Mouse (Mus musculus) spleen, postnatal 36 days (tissue): ENCODE measurements around the gene C1qtnf12.
A peak's percentile ranks its signal among the peaks of the same experiment; 100 is the strongest.

Source experiments
- DNase-seq, 2 experiments: peaks; one replicate each; pipeline ENCODE4 v3.0.0; 2022; ENCODE audit warnings: low spot score in 2 of 2, mixed read lengths in 1 of 2

C1qtnf12 gene

DNA sequence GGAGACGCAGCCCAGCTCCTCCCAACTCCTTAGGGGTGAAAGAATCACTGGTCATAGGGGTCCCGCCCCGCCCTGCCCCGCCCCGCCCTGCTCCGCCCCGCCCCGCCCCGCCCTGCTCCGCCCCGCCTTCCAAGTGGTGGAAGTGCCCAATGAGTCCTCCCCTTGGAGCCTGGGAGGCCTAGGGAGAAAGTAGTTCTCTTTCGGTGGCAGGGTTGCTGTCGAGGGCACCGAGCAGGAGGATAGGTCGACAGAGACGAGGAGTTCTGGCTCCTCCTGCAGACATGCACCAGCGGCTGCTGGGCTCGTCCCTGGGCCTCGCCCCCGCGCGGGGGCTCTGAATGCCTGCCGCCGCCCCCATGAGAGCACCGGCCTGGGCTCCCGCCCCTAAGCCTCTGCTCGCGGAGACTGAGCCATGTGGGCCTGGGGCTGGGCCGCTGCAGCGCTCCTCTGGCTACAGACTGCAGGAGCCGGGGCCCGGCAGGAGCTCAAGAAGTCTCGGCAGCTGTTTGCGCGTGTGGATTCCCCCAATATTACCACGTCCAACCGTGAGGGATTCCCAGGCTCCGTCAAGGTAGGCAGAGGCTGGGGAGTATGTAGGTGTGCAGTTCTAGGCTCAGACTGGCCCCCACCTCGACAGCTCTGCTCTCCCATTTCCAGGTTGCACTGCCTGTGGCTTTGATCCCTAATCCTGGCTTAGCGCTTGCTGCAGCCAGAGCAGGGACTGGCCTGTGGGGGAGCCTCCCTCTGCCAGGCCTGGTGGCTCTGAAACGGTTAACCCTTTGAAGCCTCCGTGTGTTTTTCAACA, at the start of gene C1qtnf12:
TSS of gene C1qtnf12 (plus strand) at position 152 of the 805 bp plus-strand sequence.
- peak; percentile 15 to 30 for DNase-seq

- DNase-seq, result no peak
Observed at GRCm38 (mm10) chr4:155932031-155932430, 30.1 kb upstream of the C1qtnf12 start.

- DNase-seq, result no peak
Observed at GRCm38 (mm10) chr4:155943049-155943452, 19.1 kb upstream of the C1qtnf12 start.

- DNase-seq, result peak; percentile 90 to 91
Observed at GRCm38 (mm10) chr4:155943534-155944249, 18.4 kb upstream of the C1qtnf12 start, which contains the start of gene Ube2j2. Ube2j2 (plus strand) TSS chr4:155943831.

DNA sequence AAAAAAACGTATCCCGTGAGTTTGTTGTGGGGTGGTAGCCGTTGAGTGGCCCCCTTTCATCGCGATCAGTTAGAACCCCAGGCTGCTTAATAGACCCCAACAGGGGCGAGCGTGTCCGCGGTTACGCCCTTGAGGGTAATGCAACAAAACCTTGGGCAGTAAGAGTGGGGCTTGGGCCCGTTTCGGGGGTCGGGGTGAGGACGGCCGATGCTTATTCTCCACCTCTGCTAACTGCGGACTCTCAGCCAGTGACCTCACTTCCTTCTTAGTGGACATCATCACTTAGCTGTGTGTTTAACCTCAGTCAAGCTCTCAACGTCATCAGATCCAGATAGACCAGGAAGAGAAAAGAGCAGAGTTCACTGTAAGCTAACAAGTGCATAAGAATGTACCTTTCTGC, 17.8 kb upstream of the C1qtnf12 start:
- no peak for DNase-seq

- no peak for DNase-seq
Observed at GRCm38 (mm10) chr4:155947094-155947493, 15.0 kb upstream of the C1qtnf12 start.

GRCm38 (mm10) chr4:155955491-155955890, 6.6 kb upstream of the C1qtnf12 start:
- no peak for DNase-seq

DNA sequence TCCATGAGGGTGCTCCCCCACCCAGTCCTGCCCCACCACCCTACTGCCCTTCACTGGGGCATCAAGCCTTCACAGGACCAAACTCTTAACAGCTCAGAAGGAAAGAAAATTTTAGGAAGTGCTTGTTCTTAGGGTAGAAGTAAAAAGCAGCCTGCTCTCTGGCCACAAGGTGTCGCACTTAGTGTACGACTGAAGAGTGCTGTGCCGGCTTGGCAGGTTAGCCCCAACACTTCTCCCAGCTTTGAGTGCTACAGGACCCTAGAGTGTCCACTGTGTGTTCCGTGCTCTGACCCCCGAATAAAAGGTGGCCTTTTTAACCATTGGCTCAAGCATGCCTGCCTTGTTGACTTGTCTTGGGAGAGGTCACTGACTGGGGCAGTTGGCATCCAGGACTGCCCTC, 2.8 kb upstream of the C1qtnf12 start:
- DNase-seq, result peak; percentile 69 to 76

- no peak for DNase-seq
Observed at GRCm38 (mm10) chr4:155963106-155963505, 988 bp downstream of the C1qtnf12 start.

GRCm38 (mm10) chr4:155964396-155964795, 2.3 kb downstream of the C1qtnf12 start:
- no peak for DNase-seq

DNA sequence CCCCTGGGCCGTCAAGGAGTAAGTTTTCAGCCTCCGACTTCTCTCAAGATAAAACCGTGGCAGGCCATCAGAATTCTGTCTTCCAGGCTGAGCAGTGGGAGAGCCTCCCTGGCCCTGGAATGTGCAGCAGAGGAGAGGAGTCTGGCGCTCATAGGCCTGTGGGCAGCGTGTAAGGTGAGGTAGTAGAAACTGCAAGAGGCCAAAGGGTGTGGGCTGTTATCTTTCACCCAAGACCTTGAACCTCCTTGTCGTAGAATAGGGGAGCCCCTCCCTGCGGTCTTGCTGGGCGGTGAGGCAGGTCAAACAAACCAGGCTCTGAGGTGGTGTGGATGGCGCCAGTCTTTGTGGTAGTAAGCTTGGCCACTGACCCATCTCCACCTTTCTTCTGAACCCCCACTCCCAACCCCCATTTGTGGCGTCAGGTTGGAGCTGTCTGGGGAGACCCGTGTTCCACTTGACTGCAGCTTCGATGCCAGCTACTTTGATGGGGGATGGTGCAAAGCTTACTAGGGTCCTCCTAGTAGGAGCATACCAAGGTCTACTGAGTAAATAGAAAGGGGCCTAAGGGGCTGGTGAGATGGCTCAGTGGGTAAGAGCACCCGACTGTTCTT, 7.0 kb downstream of the C1qtnf12 start:
- DNase-seq, result peak in 1 of 2 experiments; percentile 18

- DNase-seq, result no peak
Observed at GRCm38 (mm10) chr4:155970286-155970685, 8.2 kb downstream of the C1qtnf12 start.

GRCm38 (mm10) chr4:155972651-155973050, 10.5 kb downstream of the C1qtnf12 start:
- no peak for DNase-seq

GRCm38 (mm10) chr4:155973239-155973638, 11.1 kb downstream of the C1qtnf12 start:
- DNase-seq, result no peak

GRCm38 (mm10) chr4:155981436-155982082, 19.4 kb downstream of the C1qtnf12 start:
- DNase-seq, result no peak

DNA sequence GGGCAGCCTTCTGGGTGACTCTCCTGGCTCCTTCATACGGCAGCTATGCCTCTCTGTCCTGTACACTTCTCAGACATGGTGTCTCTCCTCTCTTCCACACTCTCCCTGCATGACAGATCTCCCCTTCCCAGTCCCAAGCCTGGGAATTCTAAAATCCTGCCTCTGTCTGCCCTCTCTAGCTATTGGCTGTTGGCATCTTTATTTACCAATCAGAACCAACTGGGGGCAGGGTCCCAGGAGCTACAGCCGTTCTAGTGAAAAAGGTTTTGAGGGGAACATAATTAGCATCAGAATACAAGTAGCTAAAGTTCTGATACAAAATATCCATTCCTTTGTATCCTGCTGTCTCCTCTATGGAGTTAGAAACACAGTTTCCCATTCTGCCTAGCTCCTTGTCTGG, 21.7 kb downstream of the C1qtnf12 start:
- no peak for DNase-seq

DNA sequence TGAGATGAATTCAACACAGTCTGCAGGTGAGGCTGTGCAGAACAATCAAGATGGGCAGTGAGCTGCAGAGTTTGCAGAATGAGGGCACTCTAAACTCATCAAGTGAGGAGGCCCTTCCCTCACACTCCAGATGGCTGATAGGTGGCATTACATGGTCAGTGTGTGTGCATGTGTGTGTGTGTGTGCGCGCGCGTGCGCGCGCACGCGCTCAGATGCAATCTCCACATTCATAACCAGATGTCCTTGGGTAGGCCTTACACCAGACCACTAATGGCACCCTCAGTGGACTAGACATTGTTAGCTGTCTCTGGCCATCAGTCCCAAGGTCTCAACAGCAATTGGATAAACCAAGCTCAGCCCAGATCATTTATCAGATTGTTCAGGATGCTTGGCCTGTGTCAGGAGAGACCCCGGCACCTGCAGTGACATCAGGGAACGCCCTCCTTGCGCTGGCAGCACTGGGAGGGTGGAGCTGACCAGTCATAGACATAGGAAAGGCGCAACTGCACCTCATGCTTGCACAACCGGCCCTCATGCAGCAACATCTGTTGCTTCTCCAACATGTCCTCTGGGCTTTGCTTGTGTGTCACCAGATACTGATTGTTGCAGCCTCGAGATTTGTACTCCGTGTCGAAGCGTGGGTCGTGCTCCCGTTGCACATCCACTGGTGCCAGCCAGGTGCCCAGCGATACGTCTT, 29.2 kb downstream of the C1qtnf12 start:
- peak; percentile 3 to 31 for DNase-seq

DNA sequence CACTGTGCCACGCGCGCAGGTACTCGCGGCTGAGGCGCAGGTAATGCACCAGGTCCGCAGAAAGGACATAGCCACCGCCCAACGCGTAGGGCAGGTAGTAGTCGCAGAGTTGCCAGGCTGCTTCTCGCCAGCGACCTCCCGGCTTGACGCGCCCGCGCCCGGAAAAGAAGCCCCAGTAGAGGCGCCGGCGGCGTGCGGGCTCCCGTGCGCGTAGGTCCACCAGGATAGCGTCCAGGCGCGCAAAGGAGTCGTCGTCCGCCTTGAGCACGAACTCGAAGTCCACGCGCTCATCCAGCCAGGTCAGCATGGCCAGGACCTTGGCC, 29.8 kb downstream of the C1qtnf12 start:
- no peak for DNase-seq

GRCm38 (mm10) chr4:155992241-155992905, 30.3 kb downstream of the C1qtnf12 start, which contains the start of the genes B3galt6 and Sdf4:
B3galt6 (minus strand) TSS chr4:155992649.
Sdf4 (plus strand) TSS chr4:155992872.
- DNase-seq, result peak; percentile 81 to 92

DNA sequence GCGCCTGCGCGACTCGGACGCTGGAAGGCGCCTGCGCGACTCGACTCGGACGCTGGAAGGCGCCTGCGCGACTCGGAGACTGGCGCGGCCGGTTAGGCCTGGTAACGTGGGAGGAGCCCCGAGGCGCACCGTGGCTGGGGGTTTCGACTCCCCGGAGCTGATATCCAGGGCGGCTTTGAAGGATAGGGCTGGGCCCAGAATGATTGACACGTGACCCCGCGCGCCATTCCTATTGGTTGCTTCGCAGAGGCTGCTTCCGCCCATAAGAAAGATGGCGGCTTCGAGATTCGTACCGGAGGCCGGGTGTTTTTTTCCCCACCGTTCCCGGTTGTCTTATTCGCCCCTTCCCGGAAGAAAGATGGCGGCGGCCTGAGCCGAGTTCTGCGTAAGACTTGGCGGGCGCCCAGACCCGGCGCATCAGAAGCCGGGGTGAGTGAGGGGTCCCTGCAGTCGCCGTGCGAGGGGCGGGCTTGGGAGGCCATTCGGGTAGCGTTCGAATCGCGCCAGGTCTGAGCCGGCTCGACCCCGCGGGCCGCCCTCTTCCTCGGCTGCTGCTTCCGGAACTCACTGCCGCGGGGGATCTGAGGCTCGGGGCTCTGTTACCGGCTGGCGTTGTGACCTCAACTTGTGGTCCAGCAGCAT, 30.9 kb downstream of the C1qtnf12 start:
- DNase-seq, result peak; percentile 91 to 95
